Mouse (Mus musculus): Measurements from ENCODE around the gene Kbtbd6.

DNA sequence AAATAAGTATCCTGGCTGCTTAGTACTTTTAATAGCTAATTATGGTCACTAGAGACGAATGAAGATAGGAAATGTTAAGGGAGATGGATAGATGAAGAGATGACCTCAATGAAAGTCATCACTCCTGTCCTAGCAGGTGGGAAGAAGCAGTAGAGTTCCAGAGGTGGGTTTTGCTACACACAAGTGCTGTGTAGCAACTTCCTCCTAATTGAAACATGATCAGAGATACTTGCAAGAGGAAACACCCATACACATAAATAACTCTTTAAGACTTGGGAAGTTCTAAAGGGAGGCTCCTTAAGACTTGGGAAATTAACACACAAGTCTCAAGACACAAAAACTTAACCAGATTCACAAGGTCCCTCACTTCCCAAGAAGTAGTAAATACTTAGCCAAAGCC lies 17.6 kb upstream of the Kbtbd6 start:
- TF ChIP-seq CTCF (IDR thresholded peaks at IDR 0.05; ENCODE audit: low read depth) (no peak), EP300 (optimal IDR thresholded peaks at IDR 0.05) (no peak)
